Mouse (Mus musculus) hindbrain, postnatal 0 days (tissue): ENCODE results near the gene Serpinb9c. TPM values are rescaled to one million over a fixed set of nuclear protein-coding genes. Genes with fewer than 3 reads are reported as not detected.

ENCODE experiments used
- ATAC-seq: fragments of 200-750 bp; cut with Nextera tagmentation; 2 replicates; pipeline ENCODE4 v1.8.0; 2017; ENCODE audit warnings: mild to moderate bottlenecking, moderate TSS enrichment, moderate library complexity
- DNase-seq: peaks from one replicate; pipeline ENCODE4 v3.0.0-alpha.2; 2015; ENCODE audit warnings: low spot score
- H3K27ac ChIP-seq: fragments of 300-500 bp; sonication (generic); 2 replicates; pipeline ENCODE4 v1.5.1; 2014; ENCODE audit warnings: mild to moderate bottlenecking
- H3K27me3 ChIP-seq: fragments of 300-500 bp; sonication (generic); 2 replicates; pipeline ENCODE4 v1.6.1; 2014; ENCODE audit warnings: low read length, mixed read lengths; ENCODE audit not compliant: insufficient read depth
- H3K36me3 ChIP-seq: fragments of 300-500 bp; sonication (generic); 2 replicates; pipeline ENCODE4 v1.6.1; 2014; ENCODE audit warnings: low read length, mixed read lengths; ENCODE audit not compliant: insufficient read depth
- H3K4me1 ChIP-seq: fragments of 300-500 bp; sonication (generic); 2 replicates; pipeline ENCODE4 v1.6.1; 2014; ENCODE audit warnings: antibody characterized with exemption, low read length, mixed read lengths; ENCODE audit not compliant: insufficient read depth
- H3K4me2 ChIP-seq: fragments of 300-500 bp; sonication (generic); 2 replicates; pipeline ENCODE4 v1.6.1; 2014; ENCODE audit warnings: low read depth, mild to moderate bottlenecking, low read length, moderate library complexity, mixed read lengths
- H3K4me3 ChIP-seq: fragments of 300-500 bp; sonication (generic); 2 replicates; pipeline ENCODE4 v1.5.1; 2014; ENCODE audit warnings: low read length
- H3K9ac ChIP-seq: fragments of 300-500 bp; sonication (generic); replicated peaks from 2 replicates; pipeline ENCODE4 v1.6.1; 2014; ENCODE audit warnings: mild to moderate bottlenecking, low read length, moderate library complexity, mixed read lengths
- H3K9me3 ChIP-seq: fragments of 300-500 bp; sonication (generic); 2 replicates; pipeline ENCODE4 v1.6.1; 2016; ENCODE audit warnings: low read length, mixed read lengths
- CTCF ChIP-seq: IDR thresholded peaks from 2 replicates; pipeline ENCODE4 v1.5.1; 2016; ENCODE audit warnings: antibody characterized with exemption, control low read depth, low read depth
- polyA plus RNA-seq: library from polyadenylated mRNA; unstranded; fragments of >200 nt; fragmentation: Nextera tagmentation; extraction: Ambion mirVana; gene quantifications from 2 replicates; pipeline ENCODE4 v1.2.1, GENCODE M21; 2015
- total RNA-seq: library from RNA; depleted of rRNA; stranded (reverse); fragments of >200 nt; gene quantifications from 2 replicates; pipeline ENCODE4 v1.2.3, GENCODE M21; 2014; rRNA removed

Gene Serpinb9c
- total and polyA plus RNA-seq, 2 experiments from 2014 or later: not detected

DNA sequence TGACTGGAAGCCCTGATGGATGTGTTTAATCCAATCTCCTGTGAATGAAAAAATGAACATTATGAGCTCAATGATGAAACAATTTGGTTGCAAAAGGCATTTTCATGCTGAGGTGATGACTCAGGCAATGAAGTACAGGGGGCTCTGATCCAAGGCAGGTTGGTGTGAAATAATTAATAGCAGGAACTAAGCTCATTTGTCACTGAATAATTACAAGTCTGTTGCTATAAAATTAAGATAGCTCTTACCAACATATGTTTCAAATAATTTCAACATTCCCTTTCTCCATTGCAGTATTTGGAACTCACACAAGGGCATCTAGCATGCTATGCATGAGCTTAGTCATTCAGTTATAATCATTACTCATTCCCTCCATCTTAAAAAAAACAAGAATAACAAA is 53.9 kb downstream of the Serpinb9c start:
- no peak for DNase-seq
- no peaks in the 10 kb centered on the region for H3K9me3 ChIP-seq
- H3K4me2 ChIP-seq: no peak overlapping the region
- H3K9ac ChIP-seq: no peak overlapping the region
- H3K4me3 ChIP-seq: no peak overlapping the region
- no peak for ATAC-seq
- TF ChIP-seq CTCF: no peak
- no peaks in the 10 kb centered on the region for H3K36me3 ChIP-seq
- no peaks in the 10 kb centered on the region for H3K27me3 ChIP-seq
- H3K27ac ChIP-seq: no peak overlapping the region
- H3K4me1 ChIP-seq: no peaks in the 10 kb centered on the region

Other genes starting within 250 kb of the Serpinb9c start
- 1.7 and 4.7 TPM in 2 replicates for gene Serpinb6b, start 194.5 kb downstream of the Serpinb9c start, total RNA-seq
- 2.8 TPM in 2 replicates for gene Serpinb6b, start 194.5 kb downstream of the Serpinb9c start, polyA plus RNA-seq
- 3.8 and 4.4 TPM in 2 replicates for gene Serpinb9, start 156.5 kb downstream of the Serpinb9c start, total RNA-seq
- gene Serpinb9, start 156.5 kb downstream of the Serpinb9c start, polyA plus RNA-seq: 3.4 and 3.8 TPM in 2 replicates
- not detected in 2 replicates for gene Serpinb9b, start 132.3 kb downstream of the Serpinb9c start, total RNA-seq
- 0.13 and 0.25 TPM in 2 replicates for gene Serpinb9b, start 132.3 kb downstream of the Serpinb9c start, polyA plus RNA-seq
- gene Serpinb1b, start 81.2 kb downstream of the Serpinb9c start, total RNA-seq: 11.2 and 14.2 TPM in 2 replicates
- gene Serpinb1b, start 81.2 kb downstream of the Serpinb9c start, polyA plus RNA-seq: 30.6 and 37.9 TPM in 2 replicates
- not detected in 2 replicates for gene Serpinb9d, start 33.2 kb upstream of the Serpinb9c start, total RNA-seq
- gene Serpinb9d, start 33.2 kb upstream of the Serpinb9c start, polyA plus RNA-seq: not detected in 2 replicates
- gene Serpinb9e, start 89.9 kb upstream of the Serpinb9c start, total RNA-seq: not detected in 2 replicates
- not detected in 2 replicates for gene Serpinb9e, start 89.9 kb upstream of the Serpinb9c start, polyA plus RNA-seq
- gene Serpinb9f, start 164.3 kb upstream of the Serpinb9c start, total RNA-seq: not detected in 2 replicates
- gene Serpinb9f, start 164.3 kb upstream of the Serpinb9c start, polyA plus RNA-seq: not detected in 2 replicates
- not detected in 2 replicates for gene Gm11397, start 236.0 kb upstream of the Serpinb9c start, total RNA-seq
- not detected in 2 replicates for gene Gm11397, start 236.0 kb upstream of the Serpinb9c start, polyA plus RNA-seq